Mouse (Mus musculus): Measurements from ENCODE around the gene Sebox. TPM values are rescaled to one million over a fixed set of nuclear protein-coding genes. Genes with fewer than 3 reads are reported as not detected.
A peak's percentile ranks its signal among the peaks of the same experiment; 100 is the strongest.

Sebox gene
- not detected in 2 replicates for total RNA-seq (2014; fragmentation: Nextera tagmentation)
- total RNA-seq (2017), result not detected in 2 replicates

DNA sequence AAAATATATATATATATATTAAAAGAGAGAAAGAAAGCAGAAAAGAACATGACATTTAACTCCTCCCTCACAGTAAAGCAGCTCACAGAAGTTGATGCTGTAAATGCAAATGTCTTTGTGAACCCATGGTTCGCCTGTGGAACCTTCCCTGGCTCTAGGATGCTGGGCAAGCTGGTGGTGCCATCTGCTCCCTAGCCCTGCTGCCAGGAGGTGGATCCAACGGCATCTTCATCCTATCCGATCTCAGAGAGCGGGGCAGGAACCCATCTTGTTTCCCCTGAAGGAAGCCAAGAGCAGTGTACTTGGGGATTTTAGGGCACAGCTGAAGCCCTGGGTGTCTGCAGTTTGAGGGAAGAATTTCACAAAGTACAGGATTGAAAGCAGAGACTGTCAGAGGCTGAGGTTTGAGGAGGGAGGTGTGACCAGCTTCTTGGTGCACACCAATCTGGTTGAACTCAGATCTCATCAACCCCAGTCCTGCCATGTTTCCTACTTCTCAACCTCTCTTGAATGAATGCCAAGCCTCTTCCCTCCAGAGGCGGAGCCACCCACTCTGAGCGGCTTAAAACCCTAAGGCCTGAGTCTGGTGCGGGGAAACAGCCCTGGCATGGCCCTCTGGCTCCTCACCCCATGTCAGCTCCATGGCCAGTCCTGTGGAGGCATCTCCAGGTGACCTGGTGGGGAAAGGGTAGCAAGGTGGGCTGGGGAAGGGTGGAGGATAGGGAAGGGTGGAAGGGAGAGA is at the start of gene Sebox:
Gene Sebox, plus strand, starts transcription at position 539 of the 742 bp plus-strand sequence.
- ATAC-seq (replicated peaks; ENCODE audit: low FRiP score, low TSS enrichment, poor library complexity, severe bottlenecking), result no peak

DNA sequence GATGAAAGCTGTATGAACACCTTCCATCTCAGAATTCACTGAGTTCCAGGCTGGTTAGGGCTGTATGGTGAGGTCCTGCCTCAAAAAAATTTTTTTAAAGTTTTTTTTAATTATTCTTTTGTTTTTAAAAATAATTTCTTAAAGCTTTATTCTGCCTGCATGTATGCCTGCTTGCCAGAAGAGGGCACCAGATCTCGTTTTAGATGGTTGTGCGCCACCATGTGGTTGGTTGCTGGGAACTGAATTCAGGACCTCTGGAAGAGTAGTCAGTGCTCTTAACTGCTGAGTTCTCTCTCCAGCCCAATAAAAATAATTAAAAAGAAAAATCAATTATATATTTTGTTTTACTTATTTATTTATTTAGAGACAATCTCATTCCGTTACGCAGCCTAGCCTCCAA is 49.6 kb upstream of the Sebox start:
- no peak for ATAC-seq (replicated peaks; ENCODE audit: low FRiP score, low TSS enrichment, poor library complexity, severe bottlenecking)

DNA sequence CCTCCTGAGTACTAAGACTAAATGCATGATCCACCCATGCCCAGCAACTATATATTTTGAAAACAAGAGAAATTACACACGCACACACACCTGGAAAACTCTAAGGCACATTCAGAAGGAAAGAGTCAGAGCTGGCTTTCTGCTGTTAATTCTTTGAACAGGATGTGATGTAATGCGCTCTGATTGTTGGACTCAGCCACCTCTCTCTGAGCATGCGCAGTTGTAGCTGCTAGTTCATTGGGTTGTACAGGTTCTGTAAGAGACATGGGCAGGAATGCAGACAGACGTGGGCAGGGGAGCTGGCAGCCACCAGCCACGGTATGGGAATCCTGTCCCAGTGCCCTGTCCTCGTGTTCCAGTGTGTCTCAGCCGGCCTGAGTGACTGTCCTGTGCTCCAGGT is 49.0 kb upstream of the Sebox start:
- ATAC-seq (replicated peaks; ENCODE audit: low FRiP score, low TSS enrichment, poor library complexity, severe bottlenecking), result no peak

DNA sequence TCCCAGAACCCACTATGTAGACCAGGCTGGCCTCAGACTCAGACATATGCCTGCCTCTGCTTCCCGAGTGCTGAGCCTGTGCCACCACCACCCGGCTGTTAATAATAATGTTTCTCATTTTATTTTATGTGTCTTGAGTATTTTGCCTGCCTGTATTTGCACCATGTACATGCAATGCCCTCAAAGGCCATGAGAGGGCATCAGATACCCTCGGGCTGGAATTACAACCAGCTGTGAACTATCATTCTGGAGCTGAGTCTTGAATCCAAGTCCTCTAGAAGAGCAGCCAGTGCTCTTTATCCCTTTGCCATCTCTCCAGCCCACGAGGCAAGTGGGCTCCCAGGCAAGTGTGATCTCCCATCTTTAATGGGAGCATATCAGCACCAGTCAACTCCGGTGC is 47.9 kb upstream of the Sebox start:
- ATAC-seq (replicated peaks; ENCODE audit: low FRiP score, low TSS enrichment, poor library complexity, severe bottlenecking), result 0 out of 2 replicates have a peak, but pooled peaks have one; percentile 65

DNA sequence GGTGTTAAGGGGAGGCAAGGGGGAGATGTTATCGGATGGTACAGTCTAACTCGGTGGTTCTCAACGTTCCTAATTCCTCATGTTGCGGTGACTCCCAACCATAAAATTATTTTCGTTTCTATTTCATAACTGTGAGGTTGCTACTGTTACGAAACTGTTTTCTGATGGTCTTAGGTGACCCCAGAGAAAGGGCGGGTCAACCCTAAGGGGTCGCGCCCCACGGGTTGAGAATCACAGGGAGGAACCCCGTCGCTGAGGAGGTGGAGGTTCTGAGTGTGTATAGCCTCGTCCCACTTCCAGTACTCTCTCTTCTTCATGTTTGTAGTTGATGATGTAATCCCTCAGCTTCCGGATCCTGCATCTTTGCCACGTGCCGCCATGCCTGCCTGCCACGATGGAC is 44.5 kb upstream of the Sebox start:
- no peak for ATAC-seq (replicated peaks; ENCODE audit: low FRiP score, low TSS enrichment, poor library complexity, severe bottlenecking)

DNA sequence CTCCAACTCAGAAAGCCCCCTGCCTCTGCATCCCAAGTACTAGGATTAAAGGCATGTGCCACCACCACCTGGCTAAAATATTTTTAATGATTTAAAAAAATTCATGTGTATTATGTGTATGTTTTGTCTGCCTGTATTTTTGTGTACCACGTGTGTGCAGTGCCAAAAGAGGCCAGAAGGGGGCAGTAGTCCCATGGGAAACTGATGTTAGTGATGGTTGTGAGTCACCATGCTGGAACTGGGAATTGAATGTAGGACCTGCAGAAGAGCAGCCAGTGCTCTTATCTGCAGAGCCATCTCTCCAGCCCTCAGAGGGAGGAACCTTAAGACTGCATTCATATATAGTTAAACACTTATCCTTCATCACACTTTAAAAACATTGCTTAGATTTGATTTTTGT is 41.4 kb upstream of the Sebox start:
- ATAC-seq (replicated peaks; ENCODE audit: low FRiP score, low TSS enrichment, poor library complexity, severe bottlenecking), result no peak

DNA sequence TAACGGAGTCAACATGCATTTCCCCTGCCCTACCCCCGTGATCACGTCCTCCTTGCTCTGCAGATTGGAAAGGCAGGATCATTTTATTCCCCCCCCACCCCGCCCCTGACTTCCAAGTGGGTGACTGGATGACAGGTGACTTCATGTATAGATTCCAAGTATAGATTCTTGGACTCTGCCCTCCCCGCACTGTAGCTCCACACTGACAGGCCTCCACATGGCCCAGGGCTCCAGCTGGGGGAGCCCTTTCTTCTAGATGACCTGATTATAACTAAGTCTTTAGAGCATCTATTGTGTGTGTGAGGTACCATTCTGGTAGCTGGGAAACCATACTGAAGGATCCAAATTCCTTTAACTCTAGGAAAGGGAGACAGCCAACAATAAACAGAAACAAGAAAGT is 40.6 kb upstream of the Sebox start:
- no peak for ATAC-seq (replicated peaks; ENCODE audit: low FRiP score, low TSS enrichment, poor library complexity, severe bottlenecking)

DNA sequence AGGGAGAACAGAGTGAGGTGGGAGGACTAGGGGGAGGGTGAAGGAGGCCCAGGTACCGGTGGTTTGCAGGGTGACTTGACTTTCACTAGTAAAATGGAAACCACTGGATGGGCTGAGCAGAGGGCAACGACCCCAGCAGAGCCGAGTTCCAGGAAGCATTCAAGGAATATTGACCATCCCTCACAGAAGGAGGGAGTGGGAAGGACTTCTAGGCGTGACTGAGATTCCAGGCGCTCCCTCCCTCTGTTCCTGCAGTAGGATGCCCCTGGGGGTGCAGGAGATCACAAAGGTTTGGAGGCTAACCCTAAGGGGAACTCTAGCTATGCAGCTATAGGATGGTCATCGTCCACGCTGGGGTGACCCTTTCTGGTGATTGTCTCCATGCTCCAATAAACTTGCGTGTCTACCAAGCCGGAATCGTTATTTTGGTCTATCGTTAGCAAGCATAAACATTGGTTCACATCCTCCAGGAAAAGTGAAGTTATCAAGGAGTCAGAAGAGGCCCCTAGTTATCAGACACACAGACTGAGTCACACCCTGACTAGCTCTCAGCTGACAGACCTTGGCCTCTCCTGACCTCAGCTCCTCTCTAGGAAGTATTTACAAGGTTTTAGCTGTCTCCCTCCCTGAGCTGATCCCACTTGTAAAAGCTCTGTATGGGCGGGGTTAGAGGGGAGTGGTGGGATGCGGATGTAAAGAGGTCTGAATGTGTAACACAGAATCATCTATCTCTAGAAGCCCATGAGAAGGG is 39.8 kb upstream of the Sebox start:
- ATAC-seq (replicated peaks; ENCODE audit: low FRiP score, low TSS enrichment, poor library complexity, severe bottlenecking), result 0 out of 2 replicates have a peak, but pooled peaks have one; percentile 32

DNA sequence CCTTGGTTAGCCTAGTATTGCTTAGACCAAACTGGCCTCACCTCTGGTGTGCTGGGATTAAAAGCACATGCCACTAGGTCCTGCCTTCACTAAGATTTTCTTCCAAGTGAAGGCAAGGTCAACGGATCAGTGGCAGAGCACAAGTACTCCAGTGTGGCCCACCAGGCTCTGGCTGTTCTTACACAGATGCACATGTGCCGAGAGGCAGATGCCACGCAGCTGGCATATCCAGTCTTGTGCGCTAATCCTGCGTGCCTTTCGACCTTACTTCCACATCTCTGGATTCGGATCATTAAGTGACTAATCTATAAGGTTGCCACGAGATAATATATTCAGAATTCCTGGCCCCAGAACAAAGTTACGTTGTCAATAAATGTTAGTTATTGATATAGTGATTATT is 38.1 kb upstream of the Sebox start:
- ATAC-seq (replicated peaks; ENCODE audit: low FRiP score, low TSS enrichment, poor library complexity, severe bottlenecking), result no peak

DNA sequence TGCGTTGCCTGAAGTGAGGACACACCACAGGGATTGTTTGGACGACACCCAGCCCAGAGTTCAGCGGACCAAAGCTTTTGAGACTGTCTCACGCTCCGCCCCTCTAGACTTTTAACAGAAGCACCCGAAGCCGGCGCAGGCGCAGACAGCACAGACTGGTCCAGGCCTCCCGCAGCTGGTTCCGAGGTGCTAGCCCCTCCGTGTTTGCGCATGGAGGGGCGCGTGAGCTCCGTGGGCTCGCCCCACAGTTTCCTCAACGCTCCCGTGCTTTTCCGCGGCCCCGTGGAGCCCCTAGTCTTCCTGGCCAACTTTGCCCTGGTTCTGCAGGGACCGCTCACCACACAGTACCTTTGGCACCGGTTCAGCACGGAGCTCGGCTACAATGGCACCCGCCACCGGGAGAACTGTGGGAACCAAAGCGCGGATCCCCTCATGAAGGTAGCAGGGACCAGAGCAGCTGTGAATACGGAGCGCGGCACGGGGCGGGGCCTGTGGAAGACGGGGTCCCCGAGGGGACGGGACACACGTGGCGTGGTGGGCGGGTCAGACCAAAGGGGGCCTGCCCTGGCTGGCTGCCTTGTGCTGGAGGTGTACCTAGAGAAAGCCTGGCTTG is 37.6 kb upstream of the Sebox start, which contains the start of gene Slc46a1:
Gene Slc46a1, plus strand, starts transcription at position 130 of the 613 bp plus-strand sequence.
- peak; percentile 84 for ATAC-seq (replicated peaks; ENCODE audit: low FRiP score, low TSS enrichment, poor library complexity, severe bottlenecking)

DNA sequence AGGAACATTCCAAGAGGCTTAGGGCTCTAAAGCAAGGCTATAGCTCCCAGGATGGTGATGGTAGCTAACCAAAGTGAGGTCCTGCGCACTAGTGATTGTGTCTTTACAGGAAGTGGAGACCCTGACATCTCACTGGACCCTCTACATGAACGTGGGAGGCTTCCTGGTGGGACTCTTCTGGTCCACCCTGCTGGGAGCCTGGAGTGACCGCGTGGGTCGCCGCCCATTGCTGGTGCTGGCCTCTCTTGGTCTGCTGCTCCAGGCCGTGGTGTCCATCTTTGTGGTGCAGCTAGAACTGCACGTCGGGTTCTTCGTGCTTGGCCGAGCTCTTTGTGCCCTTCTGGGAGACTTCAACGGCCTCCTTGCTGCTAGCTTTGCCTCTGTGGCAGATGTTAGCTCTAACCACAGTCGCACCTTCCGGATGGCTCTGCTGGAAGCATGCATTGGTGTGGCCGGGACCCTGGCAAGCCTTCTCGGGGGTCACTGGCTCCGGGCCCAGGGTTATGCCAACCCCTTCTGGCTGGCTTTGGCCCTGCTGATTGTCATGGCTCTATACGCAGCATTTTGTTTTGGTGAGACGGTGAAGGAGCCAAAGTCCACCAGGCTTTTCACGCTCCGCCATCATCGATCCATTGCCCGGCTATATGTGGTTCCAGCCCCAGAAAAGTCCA is 36.9 kb upstream of the Sebox start:
- ATAC-seq (replicated peaks; ENCODE audit: low FRiP score, low TSS enrichment, poor library complexity, severe bottlenecking), result no peak

DNA sequence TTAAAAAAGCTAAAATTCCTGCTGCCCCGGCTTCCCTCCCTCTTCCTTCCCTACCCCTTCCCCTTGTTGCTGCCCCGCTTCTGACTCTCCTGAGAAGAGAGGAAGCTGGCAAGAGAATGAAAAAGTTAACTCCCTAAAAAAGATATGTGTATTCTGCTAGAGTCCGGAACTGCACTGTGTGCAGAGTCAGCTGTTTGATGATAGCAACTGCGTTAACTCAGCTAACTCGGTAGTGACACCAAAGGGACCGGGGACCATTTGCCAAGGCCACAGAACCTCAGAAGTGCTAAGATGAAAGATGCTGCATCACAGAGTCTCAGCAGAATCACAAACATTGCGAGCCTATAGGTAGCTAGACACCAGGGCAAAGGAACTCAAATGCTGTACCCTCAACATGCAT is 35.7 kb upstream of the Sebox start:
- no peak for ATAC-seq (replicated peaks; ENCODE audit: low FRiP score, low TSS enrichment, poor library complexity, severe bottlenecking)

DNA sequence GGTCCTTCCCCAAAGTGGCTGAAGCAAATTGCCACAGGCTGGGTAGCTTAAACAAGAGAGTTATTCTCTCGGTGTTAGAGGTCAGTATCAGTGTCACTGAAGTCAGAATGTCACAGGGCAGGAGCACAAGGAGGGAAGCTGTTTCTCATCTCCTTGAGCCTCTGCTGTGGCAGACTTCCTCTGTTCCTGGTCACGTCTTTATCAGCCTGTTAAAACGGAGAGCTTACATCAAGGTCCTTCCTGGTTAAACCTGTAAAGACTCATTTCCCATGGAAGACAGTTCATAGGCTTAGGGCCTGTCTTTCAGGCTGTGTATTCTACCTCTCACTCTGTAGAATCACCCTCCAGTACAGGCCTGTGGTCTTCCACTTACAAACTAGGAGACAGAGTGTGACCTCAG is 35.3 kb upstream of the Sebox start:
- no peak for ATAC-seq (replicated peaks; ENCODE audit: low FRiP score, low TSS enrichment, poor library complexity, severe bottlenecking)

DNA sequence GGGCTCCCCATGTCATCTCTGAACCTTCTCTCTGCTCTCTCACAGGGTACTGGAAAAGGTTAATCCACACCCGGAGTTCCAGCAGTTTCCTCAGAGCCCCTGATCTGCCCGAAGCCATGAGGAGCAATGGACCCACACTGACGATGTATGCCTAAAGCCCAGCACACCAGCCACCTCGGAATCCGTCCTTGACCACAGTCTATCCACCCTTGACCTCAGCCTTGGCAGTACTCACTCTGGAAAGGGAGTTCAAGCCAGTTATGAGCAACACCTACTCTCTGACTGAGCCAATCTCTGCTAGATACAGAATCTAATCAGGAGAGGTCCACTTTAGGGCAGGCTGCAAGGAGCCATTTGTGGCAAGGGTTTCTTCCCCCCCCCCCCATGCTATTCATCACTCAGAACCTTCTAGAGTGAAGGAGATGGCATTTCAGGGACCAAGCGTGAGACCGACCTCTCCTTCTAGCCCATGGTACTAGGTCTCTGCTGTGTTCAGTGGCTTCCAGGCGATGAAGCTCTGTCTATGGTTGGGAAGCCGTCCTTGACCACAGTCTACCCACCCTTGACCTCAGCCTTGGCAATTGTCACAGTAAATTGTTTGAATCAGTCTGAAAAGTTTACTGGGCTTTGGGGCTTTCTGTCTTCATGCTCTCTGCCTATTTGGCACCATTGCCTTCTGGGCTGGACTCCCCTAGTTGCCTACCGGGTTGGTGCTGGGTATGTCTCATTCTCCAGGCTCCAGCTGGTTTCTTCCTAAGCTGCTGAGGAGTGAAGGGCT is 31.7 kb upstream of the Sebox start:
- no peak for ATAC-seq (replicated peaks; ENCODE audit: low FRiP score, low TSS enrichment, poor library complexity, severe bottlenecking)

DNA sequence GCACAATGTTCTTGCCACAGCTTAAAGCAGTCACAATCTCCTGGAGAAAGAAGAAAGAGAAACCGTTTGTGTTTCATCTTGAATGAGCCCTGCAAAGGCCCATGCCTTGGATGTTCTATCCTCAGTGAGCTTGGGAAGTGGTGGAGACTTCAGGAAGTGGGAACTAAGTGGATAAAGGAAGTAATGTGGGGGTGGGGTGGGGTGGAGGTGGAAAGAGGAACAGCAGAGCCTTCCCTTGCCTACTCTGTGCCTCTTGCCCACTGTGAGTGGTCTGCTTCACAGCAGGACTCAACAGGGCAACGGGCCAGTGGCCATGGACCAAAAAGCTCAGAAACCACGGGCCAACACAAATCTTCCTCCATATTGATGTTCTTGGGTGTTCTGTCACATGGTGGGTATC is 28.0 kb upstream of the Sebox start:
- no peak for ATAC-seq (replicated peaks; ENCODE audit: low FRiP score, low TSS enrichment, poor library complexity, severe bottlenecking)

DNA sequence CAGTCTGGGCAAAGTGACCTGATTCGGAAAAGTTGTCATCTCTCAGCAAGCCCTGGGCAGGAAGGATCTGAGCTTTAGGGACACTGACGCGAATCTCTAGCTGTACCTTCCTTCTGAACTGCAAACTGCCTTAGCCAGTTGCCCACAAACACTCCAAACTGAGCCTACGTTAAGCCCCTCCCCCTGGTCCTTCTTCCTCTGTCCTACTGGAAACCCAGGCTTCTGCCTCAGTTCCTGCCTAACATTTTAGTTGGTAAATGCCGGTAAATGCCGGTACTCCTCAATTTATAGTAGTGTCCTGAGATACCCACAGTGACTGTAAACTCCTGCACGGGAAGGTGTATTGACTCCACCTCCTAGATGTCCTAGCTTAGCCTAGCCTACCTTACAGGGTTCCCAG is 19.6 kb upstream of the Sebox start:
- ATAC-seq (replicated peaks; ENCODE audit: low FRiP score, low TSS enrichment, poor library complexity, severe bottlenecking), result no peak

DNA sequence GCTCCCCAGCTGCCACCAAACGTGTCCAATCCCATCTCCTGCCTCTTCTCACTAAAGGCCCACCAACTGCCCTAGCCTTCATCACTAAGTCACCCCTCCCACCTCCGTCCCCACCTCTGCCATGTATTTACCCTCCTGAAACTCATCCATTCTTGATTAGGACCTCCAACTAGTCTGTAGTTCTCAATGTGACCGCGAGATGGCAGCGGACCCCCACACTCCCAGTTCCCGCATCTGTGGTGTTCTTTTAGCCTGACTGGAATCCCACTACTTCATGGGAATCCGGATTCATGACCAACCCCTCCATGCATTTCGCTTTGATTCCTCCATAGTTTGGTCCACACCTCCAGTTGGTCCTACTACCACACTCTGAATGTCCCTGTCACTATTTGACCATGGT is 15.1 kb upstream of the Sebox start:
- peak; percentile 76; the same call in 1 of the 2 replicates for ATAC-seq (replicated peaks; ENCODE audit: low FRiP score, low TSS enrichment, poor library complexity, severe bottlenecking)

DNA sequence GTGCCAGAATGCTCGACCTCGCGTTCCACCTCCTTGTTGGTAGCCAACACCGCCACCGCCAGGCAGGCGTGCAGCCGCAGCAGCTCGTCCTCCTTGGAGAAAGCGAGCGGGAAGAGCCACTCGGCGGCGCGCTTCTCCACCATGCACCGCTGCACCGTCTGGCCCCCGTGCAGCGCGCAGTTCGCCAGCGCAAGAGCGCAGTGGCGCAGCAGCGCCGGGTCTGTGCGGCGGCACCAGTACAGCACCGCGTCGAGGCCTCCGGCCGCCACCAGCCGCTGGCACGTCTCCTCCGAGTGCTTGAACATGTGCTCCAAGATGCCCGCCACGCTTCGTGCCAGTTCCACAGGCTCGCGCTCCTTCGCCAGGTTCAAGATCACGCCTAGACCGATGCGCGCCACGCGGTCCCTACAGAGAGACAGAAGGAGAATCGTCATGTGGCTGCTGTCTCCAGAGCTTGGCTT is 12.4 kb upstream of the Sebox start:
- ATAC-seq (replicated peaks; ENCODE audit: low FRiP score, low TSS enrichment, poor library complexity, severe bottlenecking), result peak; percentile 55

DNA sequence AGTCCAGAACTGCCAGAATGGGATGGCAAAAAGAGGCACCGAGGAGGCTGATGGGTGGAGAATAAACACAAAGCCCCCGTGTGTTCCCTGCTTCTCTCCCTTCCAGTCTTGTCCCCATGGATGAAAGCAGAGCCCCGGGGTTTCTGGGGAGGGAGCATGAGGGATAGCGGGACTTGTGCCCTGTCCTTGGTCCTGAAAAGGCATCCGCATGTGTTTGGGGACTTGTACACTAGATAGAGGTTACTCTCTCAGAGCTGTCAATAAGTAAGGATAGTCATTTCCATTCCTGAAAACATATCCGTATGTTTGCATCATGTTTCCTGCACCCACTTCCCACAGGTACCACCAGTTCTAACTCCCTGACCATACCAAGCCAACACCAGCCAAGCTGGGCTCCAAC is 7.3 kb upstream of the Sebox start:
- ATAC-seq (replicated peaks; ENCODE audit: low FRiP score, low TSS enrichment, poor library complexity, severe bottlenecking), result no peak

All from megakaryocyte-erythroid progenitor cell, adult 5-6 weeks (primary cell).